Mouse (Mus musculus) ES-E14 (cell line): ENCODE measurements at regions not wholly inside any gene's neighbourhood (a gene's known extent, or its start where the extent isn't known, plus 50 kb on each side); places are given as distances from the start of the nearest gene placed in this dataset.

Source experiments
- CHD2 ChIP-seq: IDR thresholded peaks from 2 replicates; pipeline ENCODE4 v1.6.1; 2014; ENCODE audit warnings: mild to moderate bottlenecking, low read depth, low read length, inconsistent platforms
- HCFC1 ChIP-seq: IDR thresholded peaks from 2 replicates; pipeline ENCODE4 v1.6.1; 2012; ENCODE audit warnings: low read length, inconsistent platforms, borderline replicate concordance; ENCODE audit not compliant: insufficient read depth
- MAFK ChIP-seq: IDR thresholded peaks from 2 replicates; pipeline ENCODE4 v1.6.1; 2014; ENCODE audit warnings: mild to moderate bottlenecking, low read depth, low read length, inconsistent platforms; ENCODE audit not compliant: insufficient read depth
- ZC3H11A ChIP-seq: IDR thresholded peaks from 2 replicates; pipeline ENCODE4 v1.6.1; 2012; ENCODE audit warnings: low read depth, mild to moderate bottlenecking, inconsistent platforms, low read length, borderline replicate concordance
- ZNF384 ChIP-seq: IDR thresholded peaks from 2 replicates; pipeline ENCODE4 v1.6.1; 2012; ENCODE audit warnings: low read depth, low read length, inconsistent platforms

- no peak for TF ChIP-seq MAFK
- TF ChIP-seq HCFC1: no peak
- no peak for TF ChIP-seq ZNF384
- TF ChIP-seq CHD2: no peak
- TF ChIP-seq ZC3H11A: no peak
Measured at GRCm38 (mm10) chr10:17337217-17337616, 385.8 kb upstream of the Cited2 start.
